Mouse (Mus musculus) thymus, postnatal 36 days (tissue): ENCODE results near the gene Akt2.
A peak's percentile ranks its signal among the peaks of the same experiment; 100 is the strongest.
"Not testable (repeated sequence)": the region's sequence is repeated elsewhere in the genome, so short reads cannot be mapped to it uniquely, and the experiment has no call there.

ENCODE experiments used
- DNase-seq, 2 experiments: peaks; one replicate each; pipeline ENCODE4 v3.0.0; 2022; ENCODE audit warnings: mixed read lengths in 2 of 2

Gene Akt2

GRCm38 (mm10) chr7:27622234-27622633 lies 30.9 kb downstream of the Akt2 start:
- no peak for DNase-seq

DNA sequence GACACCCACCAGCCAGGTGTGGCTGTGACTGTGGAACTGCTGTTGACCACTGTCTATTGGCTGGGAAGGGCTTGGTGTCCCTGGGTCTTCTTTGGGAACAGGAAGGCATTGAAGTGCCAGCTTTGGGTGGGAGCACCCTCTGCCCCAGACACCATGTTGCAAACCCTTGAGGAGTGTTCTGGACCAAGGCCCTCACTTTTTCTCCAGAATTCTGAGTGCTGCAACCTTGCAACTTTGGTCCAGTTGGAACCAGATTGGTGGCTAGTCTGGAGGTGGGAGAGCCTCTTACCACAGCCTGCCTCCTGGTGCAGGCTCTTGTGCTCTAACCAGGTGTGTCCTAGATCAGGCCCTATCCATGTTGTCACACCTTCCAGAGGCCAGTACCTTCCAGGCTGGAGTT lies 33.6 kb downstream of the Akt2 start:
- no peak for DNase-seq

GRCm38 (mm10) chr7:27627707-27628106 lies 36.4 kb downstream of the Akt2 start:
- DNase-seq = no peak

DNA sequence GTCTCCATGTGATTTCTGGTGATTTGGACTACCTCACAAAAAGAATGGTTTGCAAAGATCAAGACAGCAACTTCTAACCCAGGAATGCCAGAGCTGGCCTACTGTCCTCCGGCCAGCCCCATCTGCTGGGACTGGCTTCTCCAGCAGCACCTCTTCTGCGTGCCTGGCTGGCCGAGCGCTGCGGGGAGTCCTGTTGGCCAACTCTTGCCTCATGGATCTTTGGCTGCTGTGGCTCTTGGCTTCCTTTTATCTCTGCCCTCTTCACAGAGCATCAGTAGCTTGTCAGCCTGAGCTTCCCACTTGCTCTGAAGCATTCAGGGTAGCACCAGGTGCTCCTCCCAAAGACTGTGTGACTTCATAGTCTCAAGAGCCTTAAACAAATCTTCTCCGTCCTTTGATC lies 36.8 kb downstream of the Akt2 start:
- no peak for DNase-seq

GRCm38 (mm10) chr7:27628816-27629215 lies 37.5 kb downstream of the Akt2 start:
- DNase-seq = not testable (repeated sequence)

DNA sequence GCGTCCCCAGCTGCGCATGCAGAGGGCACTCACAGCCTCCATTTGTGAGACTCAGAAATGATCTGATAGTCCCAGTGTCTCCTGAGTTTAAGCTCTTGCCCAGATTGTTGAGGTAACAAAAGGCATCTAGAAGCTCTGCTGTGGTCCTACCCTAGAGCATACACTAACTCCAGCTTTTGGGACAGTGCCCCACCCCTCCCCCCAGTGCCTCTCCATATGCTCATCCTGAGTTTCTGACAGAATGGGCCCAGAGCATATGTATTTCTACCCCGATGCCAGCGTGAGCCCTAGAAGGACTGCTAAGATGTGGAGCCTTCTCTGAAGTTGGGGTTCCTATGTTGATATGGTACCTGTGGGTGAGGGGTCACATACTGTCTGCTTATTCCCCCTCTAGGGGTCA lies 40.1 kb downstream of the Akt2 start:
- DNase-seq = no peak

DNA sequence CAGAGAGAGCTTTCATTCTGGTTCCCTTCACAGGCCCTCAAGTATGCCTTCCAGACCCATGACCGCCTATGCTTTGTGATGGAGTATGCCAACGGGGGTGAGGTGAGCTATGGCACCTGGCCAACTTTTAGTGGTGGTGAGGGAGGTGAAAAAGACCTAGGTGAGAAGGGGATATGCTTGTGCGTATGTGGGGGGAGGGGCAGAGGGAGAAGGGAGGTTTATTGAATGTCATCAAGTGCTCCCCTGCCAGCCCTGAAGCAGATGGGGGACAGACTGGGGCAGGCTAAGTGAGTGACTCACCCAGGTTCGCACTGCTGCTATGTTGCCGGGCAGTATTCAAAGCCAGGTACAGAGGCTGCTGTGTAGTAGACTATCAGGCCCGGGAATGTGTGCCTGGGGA lies 41.8 kb downstream of the Akt2 start:
- DNase-seq = no peak

DNA sequence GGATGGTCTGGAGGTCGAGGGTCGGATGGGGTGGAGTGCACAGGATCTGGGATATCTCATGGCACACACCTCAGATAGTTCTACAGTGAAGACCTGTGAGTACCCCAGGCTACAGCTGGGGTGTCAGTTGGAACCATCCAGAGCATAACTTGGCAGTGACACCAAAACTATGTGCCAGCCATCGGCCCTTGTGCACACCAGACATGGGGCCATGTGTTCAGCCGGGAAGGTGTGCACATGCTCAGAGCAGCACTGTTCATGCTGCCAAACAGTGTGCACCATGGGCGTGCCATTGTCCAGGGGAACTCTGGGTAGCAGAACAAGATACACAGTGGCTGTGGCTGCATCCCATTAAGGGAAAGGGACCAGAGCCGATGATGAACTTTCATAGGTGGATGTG lies 43.3 kb downstream of the Akt2 start:
- DNase-seq = no peak

- not testable (repeated sequence) for DNase-seq
Observed at GRCm38 (mm10) chr7:27635094-27635493, 43.7 kb downstream of the Akt2 start.

GRCm38 (mm10) chr7:27644471-27644870 lies 53.1 kb downstream of the Akt2 start:
- no peak for DNase-seq

DNA sequence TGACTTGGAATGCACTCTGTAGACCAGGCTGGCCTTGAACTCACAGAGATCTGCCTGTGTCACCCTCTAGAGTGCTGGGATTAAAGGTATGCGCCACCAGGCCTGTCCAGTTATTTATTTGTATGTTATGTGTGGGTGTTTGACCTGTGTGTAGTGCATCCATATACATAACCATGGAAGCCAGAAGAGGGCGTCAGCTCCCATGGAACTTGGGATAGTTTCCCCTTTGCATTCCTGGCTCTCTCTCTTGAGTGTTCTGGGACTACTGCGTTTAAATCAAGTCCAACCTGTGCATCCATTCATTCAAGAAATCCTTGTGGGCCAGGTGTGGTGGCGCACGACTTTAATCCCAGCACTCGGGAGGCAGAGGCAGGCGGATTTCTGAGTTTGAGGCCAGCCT lies 55.2 kb downstream of the Akt2 start:
- no peak for DNase-seq

GRCm38 (mm10) chr7:27647281-27648002 lies 56.1 kb downstream of the Akt2 start:
- no peak for DNase-seq

GRCm38 (mm10) chr7:27649723-27650122 lies 58.4 kb downstream of the Akt2 start:
- DNase-seq = no peak

GRCm38 (mm10) chr7:27650949-27651348 lies 59.6 kb downstream of the Akt2 start:
- DNase-seq = peak; percentile 53 to 63

- DNase-seq = peak; percentile 57 to 70
Observed at GRCm38 (mm10) chr7:27653681-27654437, 62.5 kb downstream of the Akt2 start, which contains the start of gene Ttc9b. Gene Ttc9b (plus strand): TSS chr7:27653915.

- DNase-seq = peak in 1 of 2 experiments; percentile 34
Observed at GRCm38 (mm10) chr7:27654607-27655276, 63.4 kb downstream of the Akt2 start.

- no peak for DNase-seq
Observed at GRCm38 (mm10) chr7:27655545-27655944, 64.2 kb downstream of the Akt2 start.

- DNase-seq = no peak
Observed at GRCm38 (mm10) chr7:27656600-27656999, 65.2 kb downstream of the Akt2 start.

DNA sequence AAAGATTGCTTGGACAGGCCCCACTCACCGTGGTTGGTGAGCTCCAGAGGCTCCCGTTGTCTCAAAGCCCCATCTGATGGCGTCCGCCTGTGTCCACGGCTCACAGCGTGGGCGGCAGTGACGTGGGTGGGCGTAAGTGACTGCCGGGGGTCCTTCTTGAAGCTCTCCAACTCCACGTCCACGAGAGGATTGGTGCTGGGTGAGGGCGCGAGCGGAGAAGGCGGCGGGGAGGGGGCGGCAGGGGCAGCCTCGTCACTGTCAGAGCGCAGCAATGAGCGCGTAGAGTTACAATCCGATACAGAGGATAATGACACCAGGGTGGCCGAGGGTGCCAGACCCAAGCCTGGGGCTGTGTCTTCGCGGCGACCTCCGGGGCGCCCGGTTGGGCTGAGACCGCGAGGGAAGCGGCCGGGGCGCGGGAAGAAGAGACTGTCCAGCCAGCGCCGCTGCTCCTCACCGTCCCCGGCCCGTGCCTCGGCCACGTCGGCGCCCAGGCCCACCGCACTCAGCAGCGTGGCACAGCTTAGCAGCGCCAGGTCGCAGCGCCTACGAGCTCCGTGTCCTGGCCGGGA lies 66.6 kb downstream of the Akt2 start:
- DNase-seq = no peak

GRCm38 (mm10) chr7:27658712-27659663 lies 67.6 kb downstream of the Akt2 start:
- DNase-seq = no peak

DNA sequence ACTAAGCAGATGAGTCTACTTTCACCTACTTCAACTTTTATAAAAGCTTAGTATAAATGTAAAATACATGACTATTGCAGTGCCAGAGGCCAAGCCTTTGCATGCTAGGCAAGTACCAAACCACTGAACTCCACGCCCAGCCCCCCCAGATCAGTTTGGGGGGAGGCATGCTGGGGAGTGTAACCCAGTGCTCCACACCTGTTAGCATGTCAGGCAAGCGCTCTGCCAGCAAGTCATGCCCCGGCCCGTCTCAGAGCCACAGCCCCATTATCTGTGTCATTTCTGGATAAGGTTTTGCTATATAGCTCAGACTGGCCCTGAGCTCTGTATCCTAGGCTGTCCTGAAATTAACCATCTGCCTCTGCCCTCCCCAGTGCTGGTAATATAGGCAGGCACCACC lies 70.7 kb downstream of the Akt2 start:
- no peak for DNase-seq

GRCm38 (mm10) chr7:27673064-27673574 lies 81.8 kb downstream of the Akt2 start:
- DNase-seq = no peak
